Mouse (Mus musculus): ENCODE measurements around the gene Kitl.

Gene Kitl

GRCm38 (mm10) chr10:100015370-100016325 lies at the start of gene Kitl:
Gene Kitl (plus strand): TSS chr10:100015630.
- peak; percentile 47 for DNase-seq (ENCODE audit: low read depth, low spot score)

DNA sequence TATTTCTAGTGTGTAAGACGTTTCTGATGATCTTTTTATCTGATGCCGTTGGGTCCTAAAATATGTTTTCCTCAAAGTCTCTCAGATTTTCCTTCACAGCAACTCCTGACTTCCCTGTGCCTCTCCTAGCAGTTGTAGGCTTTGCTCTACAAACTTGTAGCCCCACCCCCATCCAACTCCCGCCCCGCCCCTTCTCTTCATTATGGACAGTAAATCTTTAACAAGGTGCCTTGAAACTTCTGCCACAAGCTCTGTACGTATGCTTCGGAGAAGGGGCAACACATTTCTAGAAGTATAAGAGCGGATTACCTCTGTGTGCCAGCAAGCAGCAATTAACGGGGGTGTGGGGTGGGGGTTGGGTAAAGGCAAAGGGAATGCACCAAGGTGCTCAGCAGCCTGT lies 42.6 kb upstream of the Kitl start:
- DNase-seq (ENCODE audit: low read depth, low spot score): no peak

DNA sequence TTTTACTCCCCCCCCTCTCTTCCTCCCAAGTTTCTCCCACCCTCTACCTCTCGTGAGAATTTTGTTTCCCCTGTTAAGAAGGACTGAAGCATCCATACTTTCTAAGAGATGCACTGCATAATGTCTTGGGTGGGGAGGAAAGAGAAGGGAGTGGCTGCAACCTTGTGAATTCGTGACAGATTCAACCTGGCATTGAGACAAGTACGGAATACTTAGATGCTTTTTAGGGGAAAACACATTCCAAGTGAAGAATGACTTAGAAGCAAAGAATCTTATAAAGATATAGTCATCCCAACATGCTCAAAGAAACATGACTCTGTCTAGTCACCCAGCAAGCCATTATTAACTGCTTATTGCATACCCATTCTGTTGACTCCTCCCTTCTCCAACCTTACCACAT lies 35.3 kb upstream of the Kitl start:
- no peak for DNase-seq (ENCODE audit: low read depth, low spot score)

DNA sequence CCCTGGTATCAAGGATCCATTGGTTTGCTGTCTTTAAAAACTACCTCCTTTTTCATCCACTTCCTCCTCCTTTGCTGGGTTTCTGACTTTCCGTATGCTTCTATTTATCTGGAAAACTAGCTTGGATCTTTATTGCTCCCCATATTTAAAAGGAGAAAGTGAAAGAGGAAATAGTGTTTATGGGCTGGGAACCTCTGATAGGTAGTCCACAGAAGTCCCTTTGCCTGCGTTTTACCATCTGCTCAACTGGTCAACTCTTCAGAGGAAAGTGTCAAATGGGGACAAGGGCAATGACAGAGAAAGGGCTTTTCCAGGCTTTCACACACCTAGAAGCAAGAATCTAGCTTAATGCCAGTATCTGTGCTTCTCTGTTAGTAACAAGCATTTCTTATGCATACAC lies 34.5 kb upstream of the Kitl start:
- DNase-seq (ENCODE audit: low read depth, low spot score): no peak

DNA sequence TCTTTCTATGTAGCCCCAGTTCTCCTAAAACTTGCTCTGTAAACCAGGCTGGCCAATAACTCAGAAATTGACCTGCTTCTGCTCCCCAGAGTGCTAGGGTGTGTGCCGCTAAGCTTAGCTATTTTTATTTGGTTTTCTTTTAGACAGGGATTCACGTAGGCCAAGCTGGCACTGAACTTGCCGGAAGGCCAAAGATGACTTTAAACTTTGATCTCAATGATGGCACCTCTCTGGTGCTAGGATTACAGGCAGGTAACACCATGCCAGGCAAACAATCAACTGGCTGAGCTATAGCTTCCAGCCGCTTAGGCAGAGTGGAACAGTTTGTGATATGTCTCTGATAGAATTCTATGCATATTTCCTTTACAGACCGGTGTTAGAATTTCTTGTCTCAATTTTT lies 33.5 kb upstream of the Kitl start:
- DNase-seq (ENCODE audit: low read depth, low spot score): no peak

GRCm38 (mm10) chr10:99986745-99987144 lies 28.7 kb upstream of the Kitl start:
- no peak for DNase-seq (ENCODE audit: low read depth, low spot score)

- no peak for DNase-seq (ENCODE audit: low read depth, low spot score)
These were observed 25.7 kb upstream of the Kitl start for GRCm38 (mm10) chr10:99989758-99990157.

- no peak for DNase-seq (ENCODE audit: low read depth, low spot score)
These were observed 23.3 kb upstream of the Kitl start for GRCm38 (mm10) chr10:99992121-99992520.

DNA sequence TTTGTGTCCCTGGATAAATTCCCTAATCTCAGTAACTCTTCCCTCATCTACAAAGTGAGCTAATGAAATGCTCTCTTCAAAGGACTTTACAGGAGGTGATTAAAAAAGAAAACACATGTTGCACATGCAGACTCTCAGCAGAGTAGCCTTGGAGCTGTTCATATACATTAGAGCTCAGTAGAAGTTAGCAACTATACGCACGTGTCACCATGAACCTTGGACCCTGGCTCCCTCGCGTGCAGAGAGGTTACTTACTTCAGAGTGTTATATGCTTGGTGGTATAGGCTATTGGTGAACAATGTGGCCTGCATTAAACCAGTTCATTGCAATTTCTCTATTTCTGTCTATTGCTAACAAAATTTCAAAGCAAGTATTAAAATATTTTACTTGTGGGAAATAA lies 14.0 kb upstream of the Kitl start:
- no peak for DNase-seq (ENCODE audit: low read depth, low spot score)

DNA sequence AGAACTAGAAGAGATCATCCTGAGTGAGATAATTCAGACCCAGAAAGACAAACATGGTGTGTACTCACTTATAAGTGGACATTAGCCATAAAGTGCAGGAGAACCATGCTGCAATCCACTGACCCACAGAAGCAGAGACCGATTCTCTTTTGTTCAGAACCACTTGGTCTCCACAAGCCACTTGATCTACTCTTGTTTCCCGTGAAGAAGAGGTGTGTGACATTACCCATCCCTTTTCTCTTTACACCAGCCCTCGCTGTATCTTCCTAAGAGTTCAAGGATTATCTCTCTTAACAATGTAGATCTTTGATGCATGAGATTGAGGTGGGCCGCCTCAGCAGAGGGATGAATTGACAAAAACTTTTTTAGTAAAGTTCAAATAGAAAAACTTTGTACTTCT lies 11.6 kb upstream of the Kitl start:
- no peak for DNase-seq (ENCODE audit: low read depth, low spot score)

GRCm38 (mm10) chr10:100009681-100010080 lies 5.7 kb upstream of the Kitl start:
- DNase-seq (ENCODE audit: low read depth, low spot score): no peak

- no peak for DNase-seq (ENCODE audit: low read depth, low spot score)
These were observed 5.1 kb upstream of the Kitl start for GRCm38 (mm10) chr10:100010291-100010690.

GRCm38 (mm10) chr10:100014096-100014495 lies 1.3 kb upstream of the Kitl start:
- DNase-seq (ENCODE audit: low read depth, low spot score): no peak

DNA sequence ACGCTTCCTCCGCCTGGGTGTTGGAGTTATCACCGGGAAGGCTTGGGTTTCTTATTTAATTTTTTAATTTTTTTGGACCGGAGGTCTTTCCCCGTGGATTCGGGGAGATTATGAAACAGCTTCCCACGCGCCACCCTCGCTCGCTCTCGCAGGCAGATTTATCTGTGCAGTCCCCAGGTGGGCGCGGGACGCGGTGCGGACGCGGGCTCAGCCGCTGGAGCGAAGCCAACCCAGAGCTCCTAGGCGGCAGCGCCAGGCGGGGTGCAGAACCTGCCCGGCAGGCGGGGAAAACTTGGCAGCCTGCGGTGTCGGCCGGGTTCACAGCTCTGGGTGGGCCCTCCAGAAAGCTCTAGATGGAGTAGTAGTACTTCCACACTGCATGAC lies 888 bp downstream of the Kitl start:
- DNase-seq (ENCODE audit: low read depth, low spot score): peak; percentile 13

DNA sequence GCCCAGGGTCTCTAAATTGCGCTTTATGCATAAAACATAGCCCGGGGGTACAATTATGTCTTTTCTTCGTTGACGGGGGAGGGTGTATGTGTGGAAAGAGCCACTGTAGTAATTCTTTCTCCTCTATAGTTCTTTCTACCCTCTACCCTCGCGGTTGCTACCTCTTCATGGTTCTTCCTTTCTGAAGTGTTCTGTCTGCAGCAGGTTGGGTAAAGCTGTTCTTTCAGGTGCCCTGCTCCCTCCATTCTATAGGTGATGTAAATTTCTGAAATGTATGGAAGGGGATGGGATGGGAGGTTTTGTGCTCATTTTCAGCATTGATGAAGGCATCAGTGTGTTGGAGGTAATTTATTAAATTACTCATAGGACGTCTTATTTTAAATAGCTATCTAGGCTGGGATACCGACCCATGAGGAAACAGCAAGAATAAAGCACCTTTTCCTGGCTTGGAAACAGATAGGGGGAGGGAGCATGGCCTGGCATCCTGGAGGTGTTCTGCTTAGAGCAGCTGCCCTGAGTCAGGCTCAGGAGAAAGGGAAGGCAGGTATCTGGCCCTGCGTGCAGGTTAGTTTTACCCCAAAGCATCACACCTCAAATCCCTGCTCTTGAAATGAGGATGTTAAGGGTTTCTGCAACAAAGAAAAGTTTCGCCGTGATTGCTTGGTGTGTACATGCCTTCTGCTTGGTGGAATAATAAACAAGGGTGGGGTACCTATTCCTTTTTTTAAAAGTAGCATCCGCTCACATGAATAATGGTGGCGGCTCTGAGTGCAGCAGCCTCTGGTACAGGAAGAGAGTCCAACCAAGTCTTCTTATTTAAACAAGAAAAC lies 1.7 kb downstream of the Kitl start:
- DNase-seq (ENCODE audit: low read depth, low spot score): no peak

DNA sequence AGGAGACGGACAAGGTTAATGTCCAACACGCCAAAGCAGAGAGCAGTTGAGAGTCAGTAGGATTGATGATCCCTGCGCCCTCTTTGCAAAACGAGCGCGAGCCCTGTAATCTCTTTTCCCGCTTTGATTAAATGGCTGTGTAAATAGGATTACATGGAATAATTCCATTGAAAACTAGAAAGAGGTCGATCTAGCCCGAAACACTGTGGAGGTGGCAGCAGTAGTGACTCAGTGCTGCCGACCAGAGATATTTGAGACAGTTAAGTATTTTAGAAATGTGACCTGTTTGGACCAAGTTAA lies 2.3 kb downstream of the Kitl start:
- DNase-seq (ENCODE audit: low read depth, low spot score): no peak

- DNase-seq (ENCODE audit: low read depth, low spot score): no peak
These were observed 3.1 kb downstream of the Kitl start for GRCm38 (mm10) chr10:100018493-100018892.

GRCm38 (mm10) chr10:100019246-100020195 lies 4.1 kb downstream of the Kitl start:
- DNase-seq (ENCODE audit: low read depth, low spot score): no peak

- DNase-seq (ENCODE audit: low read depth, low spot score): no peak
These were observed 6.8 kb downstream of the Kitl start for GRCm38 (mm10) chr10:100022090-100022834.

DNA sequence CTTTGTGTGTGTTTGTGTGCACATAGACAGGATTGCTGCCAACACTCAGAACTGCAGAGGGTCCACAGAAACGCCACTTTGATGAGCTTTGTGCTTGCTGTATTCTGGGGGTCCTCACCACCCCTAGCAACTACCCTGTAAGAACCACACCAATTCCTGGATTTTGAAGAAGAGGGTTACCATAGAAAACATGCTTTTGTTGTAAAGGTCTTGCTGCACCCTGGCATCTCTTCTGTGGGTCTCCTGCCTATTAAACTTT lies 7.3 kb downstream of the Kitl start:
- no peak for DNase-seq (ENCODE audit: low read depth, low spot score)

GRCm38 (mm10) chr10:100025665-100026064 lies 10.2 kb downstream of the Kitl start:
- no peak for DNase-seq (ENCODE audit: low read depth, low spot score)

All from WW6 (cell line).